In genomic region chr1:193784966-193785365, GRCm38 (mm10) we compare ENCODE assay signal across 15 mouse cellular contexts.
DNase-seq lines count a peak whose midpoint lies in the region; ATAC-seq and TF ChIP-seq lines count a peak whose summit lies in the region.
"Had no signal": no experiment of that assay in that cellular context is flagged by ENCODE, and none has a peak within 500 bp of the region (broad histone marks: within the 10 kb centered on the region; RNA-seq: fewer than 3 reads in every experiment).

No protein-coding gene starts in this region.

- ATAC-seq in forebrain, embryonic 16.5 days: peak; percentile 93
- no peak for ATAC-seq in neural tube, embryonic 15.5 days (ENCODE audit: low FRiP score)
- ATAC-seq: midbrain, embryonic 16.5 days had no signal

- no peak overlapping the region for H3K9ac ChIP-seq in forebrain, embryonic 16.5 days (replicated peaks; ENCODE audit: low read depth, low read length)
- H3K9ac ChIP-seq in neural tube, embryonic 15.5 days (replicated peaks): no peak overlapping the region
- H3K9ac ChIP-seq: lung, embryonic 14.5 days had no signal

- H3K27me3 ChIP-seq in forebrain, embryonic 16.5 days (replicated peaks; ENCODE audit: control insufficient read depth, insufficient read depth, low read length): no peaks in the 10 kb centered on the region
- no peaks in the 10 kb centered on the region for H3K27me3 ChIP-seq in neural tube, embryonic 15.5 days (replicated peaks)

- TF ChIP-seq CTCF in gastrocnemius, adult 2 months (IDR thresholded peaks at IDR 0.05): no peak

- no peaks in the 10 kb centered on the region for H3K36me3 ChIP-seq in forebrain, embryonic 16.5 days (ENCODE audit: control insufficient read depth, insufficient read depth)
- no peaks in the 10 kb centered on the region for H3K36me3 ChIP-seq in neural tube, embryonic 15.5 days

- WGBS in forebrain, embryonic 16.5 days: 33% methylated on average over 1 of the region's 1 CpGs
- 47% methylated on average over 1 of the region's 1 CpGs for WGBS in neural tube, embryonic 15.5 days

- peak; percentile 6 for DNase-seq in gastrocnemius, postnatal 14 days
- DNase-seq in gastrocnemius, adult 2 months: no peak
- DNase-seq in right cerebral cortex, postnatal 10 days (ENCODE audit: low spot score in 2 of 2): peak; percentile 57 to 65
- no peak for DNase-seq in right cerebral cortex, adult 2 months (ENCODE audit: low spot score in 2 of 2)
- DNase-seq in B cell, adult 2 months: no peak
- no peak for DNase-seq in adrenal gland, postnatal 25 days
- DNase-seq: adrenal gland, postnatal 10 days; embryo, embryonic 11 days; heart, adult 11 months; kidney, adult 9 months; lung, embryonic 14.5 days; thymus, postnatal 14 days had no signal

- no peak overlapping the region for H3K27ac ChIP-seq in gastrocnemius, adult 2 months
- H3K27ac ChIP-seq in forebrain, embryonic 16.5 days (ENCODE audit: low read length): peak overlapping the region; percentile 6
- H3K27ac ChIP-seq in neural tube, embryonic 15.5 days (replicated peaks): 0 out of 2 replicates have a peak overlapping the region, but pooled peaks have one; percentile 39

- no peak overlapping the region for H3K4me3 ChIP-seq in gastrocnemius, adult 2 months
- no peak overlapping the region for H3K4me3 ChIP-seq in forebrain, embryonic 16.5 days (replicated peaks; ENCODE audit: low read length)
- H3K4me3 ChIP-seq in neural tube, embryonic 15.5 days (replicated peaks): no peak overlapping the region

- intact Hi-C loops in gastrocnemius, postnatal 14 days (cut with DNase I; ENCODE audit: low total_unique reads): no loop called here
- intact Hi-C loops in gastrocnemius, adult 2 months (cut with DNase I): no loop called here

- no peak overlapping the region for H3K4me2 ChIP-seq in forebrain, embryonic 16.5 days (ENCODE audit: low read length)
- no peak overlapping the region for H3K4me2 ChIP-seq in neural tube, embryonic 15.5 days
- H3K4me2 ChIP-seq: lung, embryonic 14.5 days had no signal

- H3K9me3 ChIP-seq in forebrain, embryonic 16.5 days (ENCODE audit: control insufficient read depth, low read length): no peaks in the 10 kb centered on the region
- H3K9me3 ChIP-seq in neural tube, embryonic 15.5 days (replicated peaks): no peaks in the 10 kb centered on the region

- H3K4me1 ChIP-seq in forebrain, embryonic 16.5 days (replicated peaks; ENCODE audit: control insufficient read depth, insufficient read depth, low read length): 0 out of 2 replicates have a peak, but pooled peaks cover 4% of the 10 kb centered on the region
- H3K4me1 ChIP-seq in neural tube, embryonic 15.5 days: no peaks in the 10 kb centered on the region

Comparison
In these comparisons a context has a peak if more than half of its experiments do, and no peak if none do; other contexts are left out.
1. DNase-seq: peak in gastrocnemius, postnatal 14 days (single experiment) and right cerebral cortex, postnatal 10 days (2 of 2); none in gastrocnemius, adult 2 months (single experiment), right cerebral cortex, adult 2 months (0 of 2), B cell, adult 2 months (0 of 2) and adrenal gland, postnatal 25 days (single experiment).